Mouse (Mus musculus) C2C12 (cell line): Measurements from ENCODE around the gene Slc26a5.

Source experiments
- CEBPB ChIP-seq: IDR thresholded peaks from one replicate; pipeline ENCODE4 v1.6.1; 2011; ENCODE audit warnings: low read depth, mild to moderate bottlenecking, control low read depth, moderate library complexity
- CTCF ChIP-seq: IDR thresholded peaks from one replicate; pipeline ENCODE4 v1.5.1; 2011; ENCODE audit not compliant: control insufficient read depth, insufficient read depth, insufficient read length
- MAX ChIP-seq: IDR thresholded peaks from one replicate; pipeline ENCODE4 v1.6.1; 2011; ENCODE audit warnings: mild to moderate bottlenecking, control low read depth
- MYOG ChIP-seq: IDR thresholded peaks from one replicate; pipeline ENCODE4 v1.6.1; 2011; ENCODE audit not compliant: control insufficient read depth, insufficient read length; ENCODE audit errors: extremely low read depth

DNA sequence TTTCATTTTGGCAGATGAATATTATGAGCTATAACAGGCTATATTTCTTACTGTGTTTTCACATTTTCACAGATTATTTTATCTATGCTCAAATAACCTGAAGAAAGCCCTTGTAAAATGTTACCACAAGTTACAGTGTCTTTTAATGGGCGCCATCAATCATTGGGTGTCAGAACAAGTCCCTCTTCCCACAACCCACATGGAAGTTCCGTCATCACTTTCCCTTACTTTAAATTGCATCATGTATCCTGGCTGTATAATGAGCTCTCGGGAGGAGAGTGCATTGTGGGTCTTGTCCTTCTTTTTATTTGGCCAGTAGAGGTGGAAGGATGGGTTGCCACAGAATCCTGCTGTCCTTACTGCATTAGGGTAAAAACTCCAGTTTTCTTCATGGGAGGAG, 44.3 kb upstream of the Slc26a5 start:
- TF ChIP-seq CTCF (no peak), CEBPB (no peak), MAX (no peak), MYOG (no peak)
